Mouse (Mus musculus) kidney, adult 2 months (tissue): ENCODE measurements at regions not wholly inside any gene's neighbourhood (a gene's known extent, or its start where the extent isn't known, plus 50 kb on each side); places are given as distances from the start of the nearest gene placed in this dataset.

ENCODE experiments used
- CTCF ChIP-seq: fragments of 200-500 bp; conservative IDR thresholded peaks from 2 replicates; pipeline ENCODE4 v1.5.1; 2011; ENCODE audit warnings: low read depth, mild to moderate bottlenecking, control low read depth, low read length, moderate library complexity, mixed read lengths; ENCODE audit not compliant: insufficient read depth, insufficient read length
- POLR2A ChIP-seq: fragments of 200-500 bp; IDR thresholded peaks from one replicate; pipeline ENCODE4 v1.6.1; 2011; ENCODE audit warnings: low read depth, low read length, control low read depth

GRCm38 (mm10) chr14:79852683-79853082, 81.6 kb upstream of the Pcdh8 start:
- no peak for TF ChIP-seq POLR2A
- TF ChIP-seq CTCF, result no peak
